Mouse (Mus musculus) heart, postnatal 14 days (tissue): ENCODE results near the gene Olfr371. TPM values are rescaled to one million over a fixed set of nuclear protein-coding genes. Genes with fewer than 3 reads are reported as not detected.

Source experiments
- DNase-seq, 2 experiments: peaks; one replicate each; pipeline ENCODE4 v3.0.0; 2021 to 2022
- intact Hi-C: fragments of 180-260 bp; cut with DNase I; formaldehyde crosslinking; loops from one replicate; pipeline ENCODE4 v1.15.1; 2025
- long read RNA-seq, 2 experiments: library from polyadenylated mRNA; stranded (forward); transcript quantifications; one replicate each; pipeline ENCODE4 v2.0.0; 2021
- total RNA-seq, 2 experiments: library from RNA; stranded (reverse); gene quantifications; 2 replicates each; pipeline ENCODE4 v1.2.3; 2021

Gene Olfr371
- not detected for total RNA-seq
- long read RNA-seq, experiment 1, result 0 reads
- long read RNA-seq, experiment 2, result 0 reads

DNA sequence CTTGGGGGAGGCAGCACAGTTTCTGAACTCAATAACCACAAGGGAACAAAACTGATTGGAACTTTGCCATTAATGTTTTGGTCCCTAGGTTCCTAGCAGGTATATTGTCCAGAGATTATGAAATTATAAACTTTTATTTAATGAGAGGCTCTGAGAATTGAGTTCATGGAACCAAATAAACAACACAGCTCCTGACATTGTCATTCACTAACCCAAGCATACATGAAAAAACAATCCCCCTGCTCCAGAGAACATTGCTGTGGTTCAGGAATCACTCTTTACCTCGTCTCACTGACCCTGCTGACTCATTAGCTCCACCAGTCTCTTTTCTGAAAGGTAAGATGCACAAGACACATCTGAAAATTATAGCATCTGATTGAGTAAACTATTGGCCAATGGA, at the start of gene Olfr371:
Olfr371 (plus strand) TSS at position 301 of the 400 bp plus-strand sequence.
- intact Hi-C loops, result no loop called here

GRCm38 (mm10) chr8:85192346-85192745, 33.4 kb upstream of the Olfr371 start:
- DNase-seq, result no peak
- intact Hi-C loops, result no loop called here

More for the DNA sequence above, at the start of gene Olfr371:
- DNase-seq, result no peak

DNA sequence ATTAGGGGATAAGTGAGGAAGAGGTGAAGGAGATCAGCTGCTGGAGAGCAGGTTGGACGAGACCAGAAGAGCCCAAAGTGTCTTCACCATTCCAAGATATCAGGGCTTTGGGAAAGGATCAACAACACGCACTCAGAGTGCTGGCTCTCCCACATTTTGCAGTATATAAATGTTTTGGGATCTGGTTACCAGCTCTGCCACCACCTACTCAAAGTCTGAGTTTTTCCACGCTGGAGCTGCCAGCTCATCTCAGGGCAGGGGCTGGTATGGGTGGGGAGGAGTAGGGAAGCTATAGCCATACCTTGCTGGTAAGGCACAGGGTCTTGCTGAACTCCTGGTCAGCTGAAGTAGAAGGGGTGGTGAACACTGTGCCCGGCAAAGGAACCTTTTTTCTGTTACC, 5.6 kb upstream of the Olfr371 start:
- intact Hi-C loops, result no loop called here
- no peak for DNase-seq

DNA sequence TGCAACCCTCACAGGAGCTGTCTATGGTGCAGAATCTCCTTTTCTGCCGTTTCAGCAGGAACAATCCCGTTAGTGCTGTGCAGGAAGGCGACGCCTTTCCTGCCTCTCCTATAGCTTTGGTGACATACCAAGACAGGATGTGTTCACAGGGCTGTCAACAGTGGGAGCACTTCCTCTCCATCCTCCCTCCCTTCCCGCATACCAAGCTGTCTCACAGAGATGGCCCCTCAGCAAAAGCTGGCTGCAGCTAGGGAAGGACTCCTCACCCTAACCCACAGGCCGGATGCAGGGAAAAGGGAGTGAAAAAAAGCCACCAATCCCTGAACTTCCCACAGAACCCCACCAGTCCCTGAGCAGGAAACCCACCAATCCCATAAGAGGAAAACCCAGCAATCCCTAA, 4.8 kb upstream of the Olfr371 start:
- intact Hi-C loops, result no loop called here
- peak; percentile 14 to 34 for DNase-seq

GRCm38 (mm10) chr8:85227297-85227696, 1.5 kb downstream of the Olfr371 start:
- DNase-seq, result no peak
- intact Hi-C loops, result no loop called here

Other genes with a start within 250 kb of the Olfr371 start
- 10 to 100 TPM; 11.2 to 13.9 TPM for gene Junb, start 247.3 kb upstream of the Olfr371 start, total RNA-seq
- 1 to 10 TPM; 1.6 to 2.0 TPM for gene Hook2, start 235.4 kb upstream of the Olfr371 start, total RNA-seq
- gene Best2, start 211.5 kb upstream of the Olfr371 start, total RNA-seq, result not detected
- gene Asna1, start 200.7 kb upstream of the Olfr371 start, total RNA-seq, result 10 to 100 TPM; 65.7 to 67.1 TPM
- 10 to 100 TPM; 90.8 to 99.1 TPM for gene Trir, start 199.2 kb upstream of the Olfr371 start, total RNA-seq
- 10 to 100 TPM; 28.0 to 42.2 TPM for gene Tnpo2, start 189.1 kb upstream of the Olfr371 start, total RNA-seq
- gene Fbxw9, start 165.9 kb upstream of the Olfr371 start, total RNA-seq, result 1 to 10 TPM; 6.8 to 9.1 TPM
- gene Gm5741, start 158.0 kb upstream of the Olfr371 start, total RNA-seq, result not detected
- gene Dhps, start 154.2 kb upstream of the Olfr371 start, total RNA-seq, result 10 to 100 TPM; 23.5 to 27.8 TPM
- gene Wdr83os, start 145.2 kb upstream of the Olfr371 start, total RNA-seq, result 10 to 100 TPM; 37.0 to 40.2 TPM
- 10 to 100 TPM; 27.2 to 27.6 TPM for gene Wdr83, start 144.7 kb upstream of the Olfr371 start, total RNA-seq
- 10 to 100 TPM; 30.4 to 37.8 TPM for gene Man2b1, start 142.7 kb upstream of the Olfr371 start, total RNA-seq
- gene Zfp791, start 102.9 kb upstream of the Olfr371 start, total RNA-seq, result 1 to 10 TPM; 2.0 to 2.5 TPM
- gene Cks1brt, start 74.1 kb upstream of the Olfr371 start, total RNA-seq, result not detected
- gene Orc6, start 73.6 kb downstream of the Olfr371 start, total RNA-seq, result 10 to 100 TPM in 1 of 2 experiments, 1 to 10 TPM in 1; 9.7 to 10.9 TPM
- gene Vps35, start 73.8 kb downstream of the Olfr371 start, total RNA-seq, result 10 to 100 TPM; 64.2 to 68.4 TPM
- 100 to 1,000 TPM; 332 to 359 TPM for gene Mylk3, start 160.4 kb downstream of the Olfr371 start, total RNA-seq
- gene 4921524J17Rik, start 206.8 kb downstream of the Olfr371 start, total RNA-seq, result 10 to 100 TPM; 20.7 to 23.2 TPM